Mouse (Mus musculus): Measurements from ENCODE around the gene Tns3. TPM values are rescaled to one million over a fixed set of nuclear protein-coding genes. Genes with fewer than 3 reads are reported as not detected.

Gene Tns3
- polyA plus RNA-seq, 1 experiment: not detected

- no peak for TF ChIP-seq GATA1 (IDR thresholded peaks at IDR 0.05; ENCODE audit: low read length)
These were observed 25.2 kb downstream of the Tns3 start for GRCm38 (mm10) chr11:8639007-8639718.

DNA sequence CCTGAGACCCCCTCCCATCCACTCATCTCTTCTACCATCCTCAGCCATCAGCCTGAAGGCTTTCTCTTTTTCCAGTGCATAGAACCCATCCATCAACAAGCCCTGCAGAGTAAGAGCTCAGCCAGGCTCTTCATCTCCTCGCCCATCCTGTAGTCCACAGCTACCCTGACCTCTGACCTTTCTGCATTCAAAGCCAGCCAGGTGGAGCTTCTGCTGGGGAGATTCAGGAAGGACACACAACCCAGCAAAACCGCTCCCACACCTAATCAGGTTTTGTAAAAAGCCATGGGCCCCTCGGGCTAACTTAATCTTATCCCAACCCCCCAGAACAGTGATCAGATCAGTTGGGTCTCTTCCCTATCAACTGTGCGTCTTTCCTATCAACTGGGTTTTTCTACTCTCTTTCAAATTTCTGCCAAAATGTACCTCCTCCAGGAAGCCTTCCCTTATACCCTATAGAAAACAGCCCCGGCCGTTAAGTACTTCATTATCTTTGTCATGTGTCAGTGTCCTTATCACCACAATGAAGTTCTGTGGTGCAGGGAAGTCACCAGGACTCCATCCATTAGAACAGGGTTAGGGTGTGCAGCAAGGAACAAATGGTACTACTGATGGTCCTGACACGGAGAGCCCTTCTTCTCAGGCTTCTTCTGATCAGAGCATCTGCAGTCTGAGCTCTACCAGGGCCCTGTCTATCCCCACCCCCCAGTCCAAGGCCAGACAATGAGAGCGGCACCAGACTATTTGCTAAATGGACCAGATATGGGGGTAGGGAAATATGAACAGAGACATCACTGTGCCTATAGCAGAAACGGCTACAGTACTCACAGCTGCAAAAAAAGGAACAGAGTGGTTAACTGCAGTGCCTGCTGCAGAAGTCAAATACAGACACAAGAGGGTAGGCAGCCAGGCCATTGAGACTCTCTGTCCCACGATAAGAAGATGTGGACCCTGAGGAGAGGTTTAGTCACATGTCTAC, 26.6 kb downstream of the Tns3 start:
- no peak for TF ChIP-seq GATA1 (IDR thresholded peaks at IDR 0.05; ENCODE audit: low read length)

- no peak for TF ChIP-seq GATA1 (IDR thresholded peaks at IDR 0.05; ENCODE audit: low read length)
These were observed 27.7 kb downstream of the Tns3 start for GRCm38 (mm10) chr11:8636680-8637079.

DNA sequence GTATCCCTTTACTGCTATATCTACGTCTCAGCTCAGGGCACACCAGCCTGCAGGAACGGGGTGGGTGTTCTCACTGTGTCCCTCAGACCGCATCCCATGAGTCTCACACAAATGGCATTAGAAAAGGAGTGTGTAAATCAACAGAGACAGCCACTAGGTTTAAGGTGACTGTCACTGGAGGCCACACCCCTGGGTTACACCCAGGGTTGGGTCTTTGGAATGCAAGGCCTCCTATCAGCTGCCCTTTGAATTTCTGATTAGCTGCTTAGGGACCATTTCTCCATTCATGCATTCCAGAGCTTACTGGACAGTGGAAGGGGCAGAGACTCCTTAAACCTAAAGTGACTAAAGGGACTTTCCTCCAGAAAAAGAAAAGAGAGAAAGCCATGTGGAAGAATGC, 28.6 kb downstream of the Tns3 start:
- no peak for TF ChIP-seq GATA1 (IDR thresholded peaks at IDR 0.05; ENCODE audit: low read length)

GRCm38 (mm10) chr11:8634728-8635410, 29.5 kb downstream of the Tns3 start:
- no peak for TF ChIP-seq GATA1 (IDR thresholded peaks at IDR 0.05; ENCODE audit: low read length)

DNA sequence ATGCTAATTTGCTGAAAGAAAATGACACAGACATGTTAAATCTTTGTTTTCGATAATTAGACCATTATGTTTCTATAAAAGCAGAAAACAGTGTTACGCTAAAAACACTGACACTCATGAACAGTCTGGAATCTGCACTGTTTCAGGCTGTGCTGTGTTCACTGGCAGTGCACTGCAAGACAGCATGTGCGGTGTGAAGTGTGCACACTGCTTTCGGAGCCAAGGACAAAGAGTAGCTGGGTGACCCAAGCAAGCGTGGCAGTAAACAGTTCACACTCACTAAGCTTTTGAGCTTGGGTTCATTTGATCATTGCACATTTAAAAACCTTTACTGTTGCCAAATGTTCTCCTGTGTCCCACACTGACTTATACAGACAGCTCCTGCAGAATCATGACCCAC, 32.2 kb downstream of the Tns3 start:
- no peak for TF ChIP-seq GATA1 (IDR thresholded peaks at IDR 0.05; ENCODE audit: low read length)

DNA sequence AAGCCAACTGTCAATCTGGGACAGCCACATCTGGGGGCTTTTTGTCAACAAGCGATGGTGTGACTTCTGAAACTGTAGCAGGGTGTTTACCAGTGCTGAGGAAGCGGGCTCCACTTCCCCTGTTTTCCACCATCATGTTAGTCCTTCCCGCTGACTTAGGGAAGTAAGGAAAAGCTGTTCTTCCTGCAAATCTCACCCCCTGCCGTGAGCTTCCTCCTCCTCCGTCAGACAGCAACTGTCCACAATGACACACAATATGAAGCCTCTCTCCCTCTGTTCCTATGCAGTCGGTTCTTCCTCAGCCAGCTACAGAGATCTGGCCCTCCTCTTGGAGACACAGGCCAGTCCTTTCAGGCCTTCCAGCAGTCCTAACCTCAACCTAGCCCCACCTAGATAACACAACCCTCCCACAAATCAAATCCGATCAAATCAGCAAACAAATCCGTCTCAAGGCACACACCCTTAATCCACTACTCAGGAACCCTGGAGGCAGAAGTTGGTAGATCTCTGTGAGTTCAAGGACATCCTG, 34.4 kb downstream of the Tns3 start:
- TF ChIP-seq GATA1 (IDR thresholded peaks at IDR 0.05; ENCODE audit: low read length): no peak

DNA sequence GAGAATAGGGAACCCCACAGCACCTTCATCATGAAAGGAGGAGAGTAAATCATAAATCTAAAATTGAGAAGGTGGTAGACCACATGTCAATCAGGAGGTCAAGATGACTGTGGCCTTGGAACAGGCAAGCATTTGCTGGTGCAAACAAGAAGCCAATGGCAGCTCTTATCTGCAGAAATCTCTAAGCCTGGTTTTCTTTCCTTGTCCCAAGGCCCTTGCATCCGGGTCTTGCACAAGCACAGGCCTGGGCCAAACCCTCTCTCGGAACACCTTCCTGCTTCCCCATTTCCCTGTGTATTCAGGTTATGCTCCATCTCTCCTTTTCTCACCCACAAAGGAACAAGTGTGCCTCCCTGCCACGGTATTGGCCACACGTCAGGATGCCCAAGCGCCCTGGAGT, 35.0 kb downstream of the Tns3 start:
- TF ChIP-seq GATA1 (IDR thresholded peaks at IDR 0.05; ENCODE audit: low read length): no peak

GRCm38 (mm10) chr11:8628846-8629253, 35.5 kb downstream of the Tns3 start:
- TF ChIP-seq GATA1 (IDR thresholded peaks at IDR 0.05; ENCODE audit: low read length): no peak

DNA sequence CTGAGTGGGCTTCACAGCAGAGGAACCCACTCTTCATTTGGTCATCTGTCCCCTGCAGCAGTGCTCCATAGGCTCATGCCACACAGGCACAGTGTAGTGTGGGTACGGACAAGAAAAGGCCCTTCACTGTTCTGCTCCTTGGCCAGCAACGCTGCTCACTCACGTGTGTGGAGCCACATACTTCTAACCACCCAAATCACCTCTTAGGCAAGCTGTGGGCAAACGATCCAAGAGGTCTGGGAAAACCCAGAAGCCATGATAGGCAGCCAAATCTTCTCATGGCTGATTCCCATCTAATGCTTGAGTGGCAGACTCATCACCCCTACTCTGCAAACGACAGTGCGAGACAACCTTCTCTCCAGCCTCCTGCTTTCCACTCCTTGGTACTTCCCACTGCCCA, 37.2 kb downstream of the Tns3 start:
- no peak for TF ChIP-seq GATA1 (IDR thresholded peaks at IDR 0.05; ENCODE audit: low read length)

DNA sequence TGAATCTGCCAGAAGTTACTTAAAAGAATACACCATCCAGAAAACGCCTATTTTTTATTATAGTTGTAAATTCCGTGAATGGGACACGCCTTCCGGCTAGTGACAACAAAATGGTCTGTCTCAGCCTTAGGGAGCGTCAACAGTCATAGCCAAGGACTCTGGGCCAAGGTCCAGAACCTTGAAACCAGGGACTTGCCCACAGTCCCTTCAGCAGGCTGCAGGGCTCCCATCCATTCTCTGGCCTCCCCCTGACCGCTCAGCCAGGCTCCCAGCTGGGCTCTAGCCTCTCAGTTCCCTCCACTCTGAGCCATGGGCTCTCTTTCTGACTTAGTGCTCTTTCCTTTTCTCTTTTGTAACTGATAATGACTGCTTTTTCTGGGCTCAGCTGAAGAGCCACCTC, 37.6 kb downstream of the Tns3 start:
- no peak for TF ChIP-seq GATA1 (IDR thresholded peaks at IDR 0.05; ENCODE audit: low read length)

GRCm38 (mm10) chr11:8625915-8626604, 38.3 kb downstream of the Tns3 start:
- no peak for TF ChIP-seq GATA1 (IDR thresholded peaks at IDR 0.05; ENCODE audit: low read length)

GRCm38 (mm10) chr11:8625451-8625850, 38.9 kb downstream of the Tns3 start:
- no peak for TF ChIP-seq GATA1 (IDR thresholded peaks at IDR 0.05; ENCODE audit: low read length)

DNA sequence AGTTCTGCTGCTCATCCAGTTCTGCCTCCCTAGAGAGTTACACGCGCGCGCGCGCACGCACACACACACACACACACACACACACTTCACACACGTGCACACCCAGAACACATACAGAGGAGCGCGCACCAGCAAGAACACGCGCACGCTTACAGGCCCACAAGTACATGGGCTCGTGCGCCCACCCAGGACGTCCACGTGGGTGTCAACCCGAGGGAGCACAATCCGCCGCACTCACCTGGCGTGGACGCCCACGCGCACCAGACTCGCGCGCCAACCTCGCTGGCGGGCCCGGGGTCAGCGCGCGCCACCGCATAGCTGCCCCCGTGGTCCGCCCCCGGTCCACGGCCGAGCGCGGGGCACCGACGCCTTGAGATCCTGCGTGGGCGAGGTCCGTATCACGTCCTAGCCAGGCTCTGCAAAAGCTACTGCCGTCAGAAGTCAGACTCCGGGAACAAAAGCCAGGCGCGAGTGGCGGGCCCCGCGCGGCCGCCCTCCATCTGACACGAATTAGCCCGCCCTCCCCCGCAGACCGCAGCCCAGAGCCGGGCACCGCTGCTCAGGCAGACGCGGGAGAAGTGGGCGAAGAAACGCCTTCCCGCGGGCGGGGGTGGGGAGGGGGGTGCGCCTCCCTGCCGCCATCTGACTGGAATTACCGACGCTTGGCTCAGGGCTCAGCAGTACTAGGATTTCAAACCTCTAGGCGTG, 40.0 kb downstream of the Tns3 start:
- TF ChIP-seq GATA1 (IDR thresholded peaks at IDR 0.05; ENCODE audit: low read length): no peak

DNA sequence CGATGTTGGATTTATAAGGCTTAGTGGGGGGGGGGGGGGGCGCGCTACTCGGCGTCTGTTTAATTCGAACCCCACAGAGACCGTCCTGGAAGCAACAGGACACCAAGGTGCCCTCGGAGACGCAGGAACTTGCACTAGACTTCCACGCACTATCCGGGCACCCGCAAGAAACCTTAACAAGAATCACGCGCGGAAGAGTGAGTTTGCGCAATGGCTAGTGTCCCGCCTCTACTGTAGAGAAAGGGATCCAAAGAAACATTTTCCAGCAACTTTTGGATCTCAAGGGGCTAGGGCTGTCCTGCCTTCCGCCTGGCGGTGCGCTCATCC, 40.5 kb downstream of the Tns3 start:
- no peak for TF ChIP-seq GATA1 (IDR thresholded peaks at IDR 0.05; ENCODE audit: low read length)
